Mouse (Mus musculus): Measurements from ENCODE around the gene P4ha1. TPM values are rescaled to one million over a fixed set of nuclear protein-coding genes. Genes with fewer than 3 reads are reported as not detected.

P4ha1 gene
- polyA plus RNA-seq, 1 experiment from 2014 or later: 46.6 TPM

GRCm38 (mm10) chr10:59323488-59324161, 529 bp downstream of the P4ha1 start:
- H3K4me1 ChIP-seq (ENCODE audit: control insufficient read depth in 2 of 2, insufficient read depth in 2 of 2, low read length in 2 of 2): peaks cover 3 to 16% of the 10 kb centered on the region in 2 experiments
- peak overlapping the region; percentile 76 to 80 for H3K4me3 ChIP-seq (ENCODE audit: control insufficient read depth in 1 of 2, insufficient read depth in 1 of 2, low read depth in 1 of 2, low read length in 2 of 2)
- no peaks in the 10 kb centered on the region for H3K27me3 ChIP-seq (ENCODE audit: control insufficient read depth, insufficient read depth, low read length)
- WGBS: 1% methylated on average over 49 of the region's 49 CpGs
- H3K27ac ChIP-seq (replicated peaks in 1 of 2; ENCODE audit: control insufficient read depth in 1 of 2, insufficient read depth in 1 of 2, low read depth in 2 of 2, low read length in 2 of 2): peak overlapping the region; percentile 91 to 96
- peak overlapping the region; percentile 92 for H3K9ac ChIP-seq (ENCODE audit: low read length)
- peak overlapping the region; percentile 87 for H3K4me2 ChIP-seq (ENCODE audit: low read length)
- H3K9me3 ChIP-seq (ENCODE audit: control insufficient read depth, low read length): no peaks in the 10 kb centered on the region
- peak; percentile 81 for ATAC-seq (ENCODE audit: insufficient number of reproducible peaks, insufficient read depth, low FRiP score, low read depth)
- no peaks in the 10 kb centered on the region for H3K36me3 ChIP-seq (ENCODE audit: control insufficient read depth, insufficient read depth, low read length)

GRCm38 (mm10) chr10:59324311-59325165, 1.4 kb downstream of the P4ha1 start:
- H3K27ac ChIP-seq (replicated peaks in 1 of 2; ENCODE audit: control insufficient read depth in 1 of 2, insufficient read depth in 1 of 2, low read depth in 2 of 2, low read length in 2 of 2): peak overlapping the region; percentile 91 to 96
- ATAC-seq (ENCODE audit: insufficient number of reproducible peaks, insufficient read depth, low FRiP score, low read depth): no peak
- no peaks in the 10 kb centered on the region for H3K36me3 ChIP-seq (ENCODE audit: control insufficient read depth, insufficient read depth, low read length)
- no peaks in the 10 kb centered on the region for H3K9me3 ChIP-seq (ENCODE audit: control insufficient read depth, low read length)
- 14% methylated on average over 15 of the region's 15 CpGs for whole genome bisulfite sequencing
- peak overlapping the region; percentile 87 for H3K4me2 ChIP-seq (ENCODE audit: low read length)
- H3K4me1 ChIP-seq (ENCODE audit: control insufficient read depth in 2 of 2, insufficient read depth in 2 of 2, low read length in 2 of 2): peaks cover 3 to 16% of the 10 kb centered on the region in 2 experiments
- H3K9ac ChIP-seq (ENCODE audit: low read length): peak overlapping the region; percentile 92
- no peaks in the 10 kb centered on the region for H3K27me3 ChIP-seq (ENCODE audit: control insufficient read depth, insufficient read depth, low read length)
- peak overlapping the region; percentile 76 to 80 for H3K4me3 ChIP-seq (ENCODE audit: control insufficient read depth in 1 of 2, insufficient read depth in 1 of 2, low read depth in 1 of 2, low read length in 2 of 2)

- no peak overlapping the region for H3K9ac ChIP-seq (ENCODE audit: low read length)
- no peak for ATAC-seq (ENCODE audit: insufficient number of reproducible peaks, insufficient read depth, low FRiP score, low read depth)
- 70% methylated on average over 8 of the region's 8 CpGs for WGBS
- no peaks in the 10 kb centered on the region for H3K36me3 ChIP-seq (ENCODE audit: control insufficient read depth, insufficient read depth, low read length)
- H3K4me1 ChIP-seq (ENCODE audit: control insufficient read depth in 2 of 2, insufficient read depth in 2 of 2, low read length in 2 of 2): peaks cover 4 to 17% of the 10 kb centered on the region in 2 experiments
- H3K4me2 ChIP-seq (ENCODE audit: low read length): peak overlapping the region; percentile 87; the same call in 1 of the 2 replicates
- no peaks in the 10 kb centered on the region for H3K9me3 ChIP-seq (ENCODE audit: control insufficient read depth, low read length)
- H3K4me3 ChIP-seq (ENCODE audit: control insufficient read depth in 1 of 2, insufficient read depth in 1 of 2, low read depth in 1 of 2, low read length in 2 of 2): no peak overlapping the region
- no peak overlapping the region for H3K27ac ChIP-seq (replicated peaks in 1 of 2; ENCODE audit: control insufficient read depth in 1 of 2, insufficient read depth in 1 of 2, low read depth in 2 of 2, low read length in 2 of 2)
- H3K27me3 ChIP-seq (ENCODE audit: control insufficient read depth, insufficient read depth, low read length): no peaks in the 10 kb centered on the region
Observed at GRCm38 (mm10) chr10:59326612-59327315, 3.7 kb downstream of the P4ha1 start.

- no peaks in the 10 kb centered on the region for H3K27me3 ChIP-seq (ENCODE audit: control insufficient read depth, insufficient read depth, low read length)
- H3K27ac ChIP-seq (replicated peaks in 1 of 2; ENCODE audit: control insufficient read depth in 1 of 2, insufficient read depth in 1 of 2, low read depth in 2 of 2, low read length in 2 of 2): no peak overlapping the region
- H3K36me3 ChIP-seq (ENCODE audit: control insufficient read depth, insufficient read depth, low read length): no peaks in the 10 kb centered on the region
- no peak overlapping the region for H3K4me2 ChIP-seq (ENCODE audit: low read length)
- H3K9me3 ChIP-seq (ENCODE audit: control insufficient read depth, low read length): no peaks in the 10 kb centered on the region
- 94% methylated on average over 3 of the region's 3 CpGs for WGBS
- H3K4me1 ChIP-seq (ENCODE audit: control insufficient read depth in 2 of 2, insufficient read depth in 2 of 2, low read length in 2 of 2): peaks cover 4 to 23% of the 10 kb centered on the region in 2 experiments
- ATAC-seq (ENCODE audit: insufficient number of reproducible peaks, insufficient read depth, low FRiP score, low read depth): no peak
- no peak overlapping the region for H3K9ac ChIP-seq (ENCODE audit: low read length)
- no peak overlapping the region for H3K4me3 ChIP-seq (ENCODE audit: control insufficient read depth in 1 of 2, insufficient read depth in 1 of 2, low read depth in 1 of 2, low read length in 2 of 2)
Observed at GRCm38 (mm10) chr10:59327316-59327710, 4.2 kb downstream of the P4ha1 start.

GRCm38 (mm10) chr10:59331546-59332256, 8.6 kb downstream of the P4ha1 start:
- Histone ChIP-seq H3K4me3 (ENCODE audit: control insufficient read depth in 1 of 2, insufficient read depth in 1 of 2, low read depth in 1 of 2, low read length in 2 of 2) (no peak overlapping the region), H3K27me3 (ENCODE audit: control insufficient read depth, insufficient read depth, low read length) (no peaks in the 10 kb centered on the region), H3K27ac (replicated peaks in 1 of 2; ENCODE audit: control insufficient read depth in 1 of 2, insufficient read depth in 1 of 2, low read depth in 2 of 2, low read length in 2 of 2) (no peak overlapping the region), H3K4me1 (ENCODE audit: control insufficient read depth in 2 of 2, insufficient read depth in 2 of 2, low read length in 2 of 2) (peaks cover 9 to 31% of the 10 kb centered on the region in 2 experiments), H3K36me3 (ENCODE audit: control insufficient read depth, insufficient read depth, low read length) (0 out of 2 replicates have a peak, but pooled peaks cover 4% of the 10 kb centered on the region), H3K9ac (ENCODE audit: low read length) (no peak overlapping the region), H3K4me2 (ENCODE audit: low read length) (no peak overlapping the region), H3K9me3 (ENCODE audit: control insufficient read depth, low read length) (no peaks in the 10 kb centered on the region)
- no peak for ATAC-seq (ENCODE audit: insufficient number of reproducible peaks, insufficient read depth, low FRiP score, low read depth)
- 75% methylated on average over 6 of the region's 6 CpGs for WGBS

- Histone ChIP-seq H3K4me1 (ENCODE audit: control insufficient read depth in 2 of 2, insufficient read depth in 2 of 2, low read length in 2 of 2) (peaks cover 9 to 31% of the 10 kb centered on the region in 2 experiments), H3K4me2 (ENCODE audit: low read length) (no peak overlapping the region), H3K4me3 (ENCODE audit: control insufficient read depth in 1 of 2, insufficient read depth in 1 of 2, low read depth in 1 of 2, low read length in 2 of 2) (no peak overlapping the region), H3K9me3 (ENCODE audit: control insufficient read depth, low read length) (no peaks in the 10 kb centered on the region), H3K27me3 (ENCODE audit: control insufficient read depth, insufficient read depth, low read length) (no peaks in the 10 kb centered on the region), H3K27ac (replicated peaks in 1 of 2; ENCODE audit: control insufficient read depth in 1 of 2, insufficient read depth in 1 of 2, low read depth in 2 of 2, low read length in 2 of 2) (no peak overlapping the region), H3K9ac (ENCODE audit: low read length) (no peak overlapping the region), H3K36me3 (ENCODE audit: control insufficient read depth, insufficient read depth, low read length) (peaks cover 19% of the 10 kb centered on the region)
- no peak for ATAC-seq (ENCODE audit: insufficient number of reproducible peaks, insufficient read depth, low FRiP score, low read depth)
- 89% methylated on average over 4 of the region's 4 CpGs for WGBS
Observed at GRCm38 (mm10) chr10:59333400-59333799, 10.3 kb downstream of the P4ha1 start.

All from heart, embryonic 14.5 days (tissue).